Mouse (Mus musculus): Measurements from ENCODE around the gene Arhgap24.

Arhgap24 gene

GRCm38 (mm10) chr5:102481215-102482211 is at the start of gene Arhgap24:
TSS of gene Arhgap24 (plus strand) at chr5:102481391.
- DNase-seq (ENCODE audit: low spot score in 2 of 2) = peak in 1 of 2 experiments; percentile 75

GRCm38 (mm10) chr5:102434182-102434581 is 47.0 kb upstream of the Arhgap24 start:
- DNase-seq (ENCODE audit: low spot score in 2 of 2) = no peak

GRCm38 (mm10) chr5:102436581-102436980 is 44.6 kb upstream of the Arhgap24 start:
- DNase-seq (ENCODE audit: low spot score in 2 of 2) = no peak

DNA sequence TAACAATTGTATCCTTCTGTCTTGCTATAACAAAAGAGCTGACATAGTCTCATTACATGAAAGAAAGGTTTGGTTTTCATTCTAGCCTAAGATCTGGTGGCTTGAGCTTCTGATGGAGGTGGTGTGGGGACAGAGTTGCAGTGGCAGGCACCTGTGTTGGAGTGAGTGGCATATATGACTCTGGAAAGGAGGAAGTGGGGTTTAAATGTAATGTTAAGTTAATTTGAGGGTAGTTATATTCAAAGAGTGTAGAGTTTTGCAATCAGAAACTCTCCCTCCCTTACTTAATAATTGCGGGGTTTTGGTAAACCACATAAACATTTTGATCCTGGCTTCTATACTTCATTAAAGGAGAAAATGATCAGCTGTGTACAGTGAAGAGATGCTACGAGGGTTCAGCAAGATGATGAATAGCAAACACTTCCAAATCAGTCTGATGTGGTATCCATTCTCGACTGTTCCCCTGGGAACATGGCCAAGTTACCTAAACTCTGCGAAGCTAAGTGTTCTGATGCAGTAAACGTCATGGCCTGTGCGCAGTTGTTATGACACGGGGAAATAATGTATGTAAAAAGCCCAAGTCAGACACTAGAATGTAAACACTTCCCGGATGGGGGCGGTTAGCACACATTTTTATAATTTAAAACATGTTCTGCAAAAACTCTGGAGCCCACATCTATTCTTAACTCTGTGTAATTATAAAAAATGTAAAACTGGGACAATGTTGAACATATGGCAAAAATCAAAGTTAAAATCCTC is 41.9 kb upstream of the Arhgap24 start:
- DNase-seq (ENCODE audit: low spot score in 2 of 2) = no peak

GRCm38 (mm10) chr5:102447436-102447835 is 33.8 kb upstream of the Arhgap24 start:
- DNase-seq (ENCODE audit: low spot score in 2 of 2) = no peak

GRCm38 (mm10) chr5:102450897-102451296 is 30.3 kb upstream of the Arhgap24 start:
- no peak for DNase-seq (ENCODE audit: low spot score in 2 of 2)

DNA sequence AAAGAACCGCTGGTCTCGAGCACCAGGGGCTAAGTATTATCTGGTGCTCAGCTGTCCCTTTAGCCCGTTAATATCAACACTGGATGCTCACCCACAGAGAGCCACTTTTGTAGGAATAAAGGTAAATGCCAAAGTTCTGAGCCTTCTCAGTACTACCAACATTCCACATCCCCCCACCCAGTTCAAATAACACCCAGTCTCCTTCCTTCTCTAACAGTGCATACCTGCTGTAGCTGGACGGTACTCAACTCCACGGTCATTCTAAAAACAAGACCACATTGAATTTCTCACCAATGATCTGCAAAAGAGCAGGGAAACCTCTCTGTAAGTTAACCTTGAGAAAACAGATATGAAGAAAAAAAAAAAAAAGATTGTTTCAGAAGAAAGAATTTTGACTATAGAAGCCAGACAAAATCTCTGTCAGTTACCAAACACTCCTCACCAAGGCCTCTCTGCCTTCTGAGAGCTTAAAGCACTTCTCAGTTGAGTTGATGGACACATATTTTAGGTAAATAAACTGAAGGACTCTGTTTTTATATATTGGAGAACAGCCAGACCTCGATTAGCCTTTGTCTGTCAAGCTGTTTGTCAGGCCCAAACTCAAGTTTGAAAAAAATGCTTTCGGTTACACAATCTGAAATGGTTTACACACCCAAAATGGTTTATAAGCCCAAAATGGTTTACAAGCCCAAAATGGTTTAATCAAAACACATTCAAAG is 29.0 kb upstream of the Arhgap24 start:
- no peak for DNase-seq (ENCODE audit: low spot score in 2 of 2)

DNA sequence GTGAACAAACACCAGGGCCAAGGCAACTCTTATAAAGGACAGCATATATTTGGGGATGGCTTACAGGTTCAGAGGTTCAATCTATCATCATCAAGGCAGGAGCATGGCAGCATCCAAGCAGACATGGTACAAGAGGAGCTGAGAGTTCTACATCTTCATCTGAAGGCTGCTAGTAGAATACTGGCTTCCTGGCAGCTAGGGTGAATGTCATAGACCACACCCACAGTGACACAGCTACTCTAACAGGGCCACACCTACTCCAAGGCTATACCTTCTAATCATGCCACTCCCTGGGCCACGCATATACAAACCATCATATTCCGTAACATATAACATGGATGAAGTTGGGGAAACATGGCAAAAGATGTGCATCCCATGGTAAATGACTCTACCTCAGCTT is 27.9 kb upstream of the Arhgap24 start:
- no peak for DNase-seq (ENCODE audit: low spot score in 2 of 2)

DNA sequence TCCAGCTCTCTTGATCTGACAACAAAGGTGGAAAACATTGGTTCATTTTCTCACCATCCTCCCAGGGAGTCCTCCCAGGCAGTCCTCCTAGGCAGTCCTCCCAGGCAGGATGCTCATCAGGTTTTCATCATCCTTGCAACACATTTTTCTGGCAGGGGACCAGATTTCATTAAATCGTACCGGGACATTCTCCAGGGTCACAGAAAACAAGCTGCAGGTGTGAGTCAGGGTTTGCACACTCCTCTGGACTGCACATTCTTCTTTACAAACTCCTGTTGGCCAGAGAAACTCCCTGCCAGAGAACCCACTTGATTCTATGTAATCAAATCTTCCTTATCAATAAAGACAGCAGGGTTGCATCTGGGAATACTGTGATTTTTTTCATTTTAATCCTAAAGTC is 25.9 kb upstream of the Arhgap24 start:
- no peak for DNase-seq (ENCODE audit: low spot score in 2 of 2)

DNA sequence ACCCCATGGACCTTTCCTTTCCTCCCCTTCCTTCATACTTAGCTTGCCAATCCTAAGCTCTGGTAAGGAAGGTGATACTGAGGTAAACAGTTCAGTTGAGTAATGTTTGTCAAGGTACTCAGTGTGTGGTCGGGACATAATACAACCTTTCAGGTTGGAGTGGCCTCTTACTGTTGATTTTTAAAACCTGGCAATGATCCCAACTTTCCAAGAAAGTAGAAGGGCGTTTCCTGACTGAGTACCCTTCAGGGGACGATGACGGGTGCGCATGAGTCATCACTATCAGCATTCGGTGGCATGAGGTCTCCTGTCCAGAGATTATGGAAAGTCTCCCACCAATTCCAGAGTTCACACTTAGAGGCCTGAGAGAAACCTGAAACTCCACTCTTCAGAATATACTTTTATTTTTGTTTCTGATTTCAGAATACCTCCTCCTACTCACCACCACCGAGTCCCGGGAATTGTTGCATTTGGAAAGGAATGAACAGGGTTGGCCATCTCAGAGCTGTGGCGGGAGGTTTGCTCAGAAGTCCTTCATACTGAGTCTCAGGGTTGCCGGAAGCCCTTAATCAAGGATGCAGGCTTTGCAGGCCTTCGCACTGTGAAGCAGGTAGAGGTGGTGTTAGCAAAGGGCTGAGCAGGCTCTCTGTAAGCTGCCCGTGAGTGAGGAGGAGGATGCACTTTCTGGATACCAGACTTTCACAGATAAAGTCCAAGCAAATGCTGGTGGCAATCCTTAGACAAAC is 20.6 kb upstream of the Arhgap24 start:
- no peak for DNase-seq (ENCODE audit: low spot score in 2 of 2)

GRCm38 (mm10) chr5:102462948-102463347 is 18.2 kb upstream of the Arhgap24 start:
- no peak for DNase-seq (ENCODE audit: low spot score in 2 of 2)

GRCm38 (mm10) chr5:102465372-102465771 is 15.8 kb upstream of the Arhgap24 start:
- no peak for DNase-seq (ENCODE audit: low spot score in 2 of 2)

- no peak for DNase-seq (ENCODE audit: low spot score in 2 of 2)
These were observed 12.9 kb upstream of the Arhgap24 start for GRCm38 (mm10) chr5:102468292-102468691.

GRCm38 (mm10) chr5:102470284-102470683 is 10.9 kb upstream of the Arhgap24 start:
- no peak for DNase-seq (ENCODE audit: low spot score in 2 of 2)

GRCm38 (mm10) chr5:102478076-102478475 is 3.1 kb upstream of the Arhgap24 start:
- no peak for DNase-seq (ENCODE audit: low spot score in 2 of 2)

- no peak for DNase-seq (ENCODE audit: low spot score in 2 of 2)
These were observed 2.2 kb downstream of the Arhgap24 start for GRCm38 (mm10) chr5:102483285-102483975.

- DNase-seq (ENCODE audit: low spot score in 2 of 2) = no peak
These were observed 10.4 kb downstream of the Arhgap24 start for GRCm38 (mm10) chr5:102491554-102491953.

- no peak for DNase-seq (ENCODE audit: low spot score in 2 of 2)
These were observed 11.0 kb downstream of the Arhgap24 start for GRCm38 (mm10) chr5:102492152-102492551.

DNA sequence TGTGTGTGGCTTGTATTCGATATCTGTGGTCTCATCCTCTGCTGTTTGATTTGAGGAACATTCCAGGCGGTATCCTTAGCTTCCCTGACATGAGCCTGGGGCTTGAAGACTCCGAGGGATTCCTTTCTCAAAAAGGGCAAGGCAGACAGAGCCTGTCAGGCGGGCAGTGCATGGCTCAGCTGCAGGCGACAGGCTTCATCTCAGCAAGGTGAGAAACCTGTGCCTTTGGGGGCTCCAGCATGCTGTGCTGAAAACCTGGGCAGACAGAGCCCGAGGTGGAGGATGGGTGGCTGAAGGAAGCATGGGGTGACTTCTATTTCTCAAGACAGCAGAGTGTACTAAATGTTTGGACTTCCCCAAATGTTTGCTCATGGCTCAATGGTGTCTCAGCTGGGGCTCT is 13.6 kb downstream of the Arhgap24 start:
- DNase-seq (ENCODE audit: low spot score in 2 of 2) = no peak

DNA sequence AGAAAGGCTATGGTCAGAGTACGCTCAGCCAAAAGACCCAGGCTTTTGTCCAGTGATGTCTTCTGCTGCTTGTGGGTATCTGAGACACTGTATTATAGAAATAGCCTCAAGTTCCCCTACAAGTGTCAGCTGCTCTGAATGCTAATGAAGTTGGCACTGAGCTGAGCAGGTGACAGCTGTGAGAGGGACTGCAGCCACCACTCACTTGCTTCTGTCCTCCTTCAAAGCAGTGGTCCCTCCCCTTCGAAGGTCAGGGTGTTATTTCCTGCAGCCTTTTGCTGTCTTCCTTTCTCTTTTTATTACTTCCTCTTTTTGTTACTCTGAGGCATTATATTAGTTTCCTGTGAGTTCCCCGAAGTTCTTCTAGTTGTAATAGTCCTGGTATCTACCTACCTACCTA is 16.0 kb downstream of the Arhgap24 start:
- DNase-seq (ENCODE audit: low spot score in 2 of 2) = peak; percentile 5 to 80

- peak in 1 of 2 experiments; percentile 62 for DNase-seq (ENCODE audit: low spot score in 2 of 2)
These were observed 17.6 kb downstream of the Arhgap24 start for GRCm38 (mm10) chr5:102498747-102499146.
